Mouse (Mus musculus) myocyte (in vitro differentiated cells): ENCODE data around the gene Nr4a1. TPM values are rescaled to one million over a fixed set of nuclear protein-coding genes. Genes with fewer than 3 reads are reported as not detected.

ENCODE experiments used
- H3K27me3 ChIP-seq: one replicate; pipeline ENCODE4 v1.6.1; 2011; ENCODE audit not compliant: control insufficient read depth, insufficient read depth, insufficient read length
- H3K36me3 ChIP-seq: one replicate; pipeline ENCODE4 v1.6.1; 2011; ENCODE audit not compliant: control insufficient read depth, insufficient read depth
- H3K4me2 ChIP-seq: one replicate; pipeline ENCODE4 v1.6.1; 2011; ENCODE audit warnings: low read depth, control low read depth
- H3K4me3 ChIP-seq: one replicate; pipeline ENCODE4 v1.5.1; 2011; ENCODE audit warnings: mild to moderate bottlenecking, control low read depth, moderate library complexity
- H3K79me2 ChIP-seq: one replicate; pipeline ENCODE4 v1.6.1; 2011; ENCODE audit not compliant: control insufficient read depth, insufficient read depth
- H3ac ChIP-seq: one replicate; pipeline ENCODE4 v1.6.1; 2011; ENCODE audit not compliant: control insufficient read depth, insufficient read length
- CEBPB ChIP-seq: IDR thresholded peaks from 2 replicates; pipeline ENCODE4 v1.6.1; 2011; ENCODE audit warnings: mild to moderate bottlenecking, moderate library complexity; ENCODE audit not compliant: poor library complexity, insufficient read depth, severe bottlenecking
- E2F4 ChIP-seq: IDR thresholded peaks from one replicate; pipeline ENCODE4 v1.6.1; 2011; ENCODE audit warnings: mild to moderate bottlenecking, control low read depth, moderate library complexity; ENCODE audit not compliant: insufficient read depth
- MAX ChIP-seq: IDR thresholded peaks from one replicate; pipeline ENCODE4 v1.6.1; 2011; ENCODE audit warnings: low read depth, mild to moderate bottlenecking, control low read depth
- MYOD1 ChIP-seq, 3 experiments: IDR thresholded peaks; one replicate each; pipeline ENCODE4 v1.6.1; 2011; ENCODE audit warnings: control low read depth in 2 of 3, low read depth in 2 of 3, mild to moderate bottlenecking in 2 of 3, moderate library complexity in 1 of 3; ENCODE audit not compliant: insufficient read length in 2 of 3, control insufficient read depth in 1 of 3
- MYOG ChIP-seq, 3 experiments: IDR thresholded peaks; one replicate each; pipeline ENCODE4 v1.6.1; 2011; ENCODE audit warnings: control low read depth in 2 of 3, low read depth in 2 of 3, mild to moderate bottlenecking in 2 of 3; ENCODE audit not compliant: insufficient read length in 2 of 3, control insufficient read depth in 1 of 3, insufficient read depth in 1 of 3
- POLR2A ChIP-seq: IDR thresholded peaks from one replicate; pipeline ENCODE4 v1.6.1; 2011; ENCODE audit warnings: low read depth, mild to moderate bottlenecking, control low read depth, moderate library complexity; ENCODE audit not compliant: insufficient read length
- POLR2AphosphoS2 ChIP-seq: IDR thresholded peaks from one replicate; pipeline ENCODE4 v1.6.1; 2011; ENCODE audit warnings: low read depth, control low read depth; ENCODE audit not compliant: insufficient read length
- REST ChIP-seq: IDR thresholded peaks from one replicate; pipeline ENCODE4 v1.6.1; 2011; ENCODE audit warnings: mild to moderate bottlenecking, control low read depth, moderate library complexity; ENCODE audit not compliant: insufficient read depth, insufficient read length
- SRF ChIP-seq: IDR thresholded peaks from one replicate; pipeline ENCODE4 v1.6.1; 2011; ENCODE audit warnings: low read depth; ENCODE audit not compliant: control insufficient read depth, insufficient read length
- TCF12 ChIP-seq: IDR thresholded peaks from one replicate; pipeline ENCODE4 v1.6.1; 2011; ENCODE audit warnings: mild to moderate bottlenecking, control low read depth; ENCODE audit not compliant: poor library complexity, insufficient read depth, severe bottlenecking
- TCF3 ChIP-seq: IDR thresholded peaks from one replicate; pipeline ENCODE4 v1.6.1; 2011; ENCODE audit warnings: low read depth, control low read depth; ENCODE audit not compliant: insufficient read length
- USF1 ChIP-seq: IDR thresholded peaks from one replicate; pipeline ENCODE4 v1.6.1; 2011; ENCODE audit warnings: low read depth, mild to moderate bottlenecking, control low read depth, moderate library complexity
- polyA plus RNA-seq: library from polyadenylated mRNA; unstranded; fragments of >200 nt; fragmentation: generic; extraction: Trizol; gene quantifications from one replicate; pipeline ENCODE4 v1.2.1, GENCODE M21; 2012; ENCODE audit warnings: missing spikeins

Nr4a1 gene
- polyA plus RNA-seq, 1 experiment, result 15.3 TPM

DNA sequence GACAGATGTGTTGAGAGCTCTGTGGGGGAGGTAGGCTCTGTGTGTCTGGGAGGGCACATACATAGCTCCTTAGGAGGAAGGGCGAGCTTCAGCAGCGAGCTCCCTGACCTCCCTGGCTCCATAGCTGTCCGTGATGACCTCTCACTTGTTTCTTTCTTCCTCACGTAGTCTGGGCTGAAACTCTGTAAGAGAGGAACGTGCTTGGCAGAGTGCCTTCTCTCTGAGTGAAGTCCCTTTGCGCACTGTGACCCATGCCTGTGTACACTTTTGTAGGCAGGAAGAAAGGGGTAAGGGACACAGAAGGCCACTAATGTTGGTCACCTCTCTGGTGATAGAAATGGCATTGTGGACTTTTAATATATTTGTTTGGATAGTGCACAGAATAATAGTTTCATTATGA is 33.3 kb downstream of the Nr4a1 start:
- Histone ChIP-seq H3K4me2 (no peak overlapping the region), H3K79me2 (peaks cover 25% of the 10 kb centered on the region), H3ac (no peak overlapping the region), H3K4me3 (no peak overlapping the region), H3K27me3 (no peaks in the 10 kb centered on the region), H3K36me3 (peaks cover 50% of the 10 kb centered on the region)
- TF ChIP-seq E2F4 (no peak), REST (no peak), SRF (no peak), MYOG (IDR thresholded peaks at IDR 0.05; ENCODE audit: control insufficient read depth in 1 of 3, insufficient read depth in 1 of 3, insufficient read length in 2 of 3, low read depth in 2 of 3) (no peak), TCF3 (no peak), POLR2A (no peak), POLR2AphosphoS2 (no peak)

DNA sequence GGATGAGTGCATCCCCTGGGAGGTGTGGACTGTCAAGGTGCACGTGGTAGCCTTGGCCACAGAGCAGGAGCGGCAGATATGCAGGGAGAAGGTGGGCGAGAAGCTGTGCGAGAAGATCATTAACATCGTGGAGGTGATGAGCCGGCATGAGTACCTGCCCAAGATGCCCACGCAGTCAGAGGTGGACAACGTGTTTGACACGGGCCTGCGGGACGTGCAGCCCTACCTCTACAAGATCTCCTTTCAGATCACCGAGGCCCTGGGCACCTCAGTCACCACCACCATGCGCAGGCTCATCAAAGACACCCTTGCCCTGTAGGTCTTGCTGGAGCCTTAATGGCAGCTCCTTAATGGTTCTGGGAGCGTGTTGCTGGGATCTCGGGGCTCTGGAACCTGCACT is 36.3 kb downstream of the Nr4a1 start:
- Histone ChIP-seq H3K36me3 (peaks cover 50% of the 10 kb centered on the region), H3K27me3 (no peaks in the 10 kb centered on the region), H3K79me2 (peaks cover 13% of the 10 kb centered on the region), H3K4me3 (no peak overlapping the region), H3K4me2 (no peak overlapping the region), H3ac (no peak overlapping the region)
- TF ChIP-seq MYOG (IDR thresholded peaks at IDR 0.05; ENCODE audit: control insufficient read depth in 1 of 3, insufficient read depth in 1 of 3, insufficient read length in 2 of 3, low read depth in 2 of 3) (no peak), CEBPB (no peak), MAX (no peak), REST (no peak), USF1 (no peak), SRF (no peak), MYOD1 (IDR thresholded peaks at IDR 0.05; ENCODE audit: control insufficient read depth in 1 of 3, insufficient read length in 2 of 3, low read depth in 2 of 3) (no peak), POLR2A (no peak), E2F4 (no peak), TCF3 (no peak), TCF12 (no peak), POLR2AphosphoS2 (no peak)

DNA sequence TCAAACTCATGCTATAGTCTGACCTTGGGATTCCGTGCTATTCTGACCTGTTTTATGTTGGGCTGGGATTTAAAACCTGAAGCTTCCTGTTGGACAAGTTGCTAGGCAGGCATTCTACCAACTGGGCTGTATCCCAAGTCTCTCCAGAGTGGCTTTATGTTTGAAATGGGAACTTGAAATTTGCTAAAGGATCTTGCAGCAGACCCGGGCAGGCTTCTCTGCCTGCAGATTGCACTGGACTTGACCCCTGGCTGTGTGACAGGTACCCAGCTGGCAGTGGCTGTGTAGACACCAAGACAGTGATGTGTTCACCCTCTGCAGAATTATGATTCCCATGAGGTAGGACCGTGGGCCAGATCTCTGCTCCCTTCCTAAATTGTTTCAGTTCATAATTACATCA is 37.9 kb downstream of the Nr4a1 start:
- Histone ChIP-seq H3K4me2 (no peak overlapping the region), H3K36me3 (peaks cover 39% of the 10 kb centered on the region), H3K79me2 (no peaks in the 10 kb centered on the region), H3K4me3 (no peak overlapping the region), H3K27me3 (no peaks in the 10 kb centered on the region), H3ac (no peak overlapping the region)
- TF ChIP-seq MYOG (IDR thresholded peaks at IDR 0.05; ENCODE audit: control insufficient read depth in 1 of 3, insufficient read depth in 1 of 3, insufficient read length in 2 of 3, low read depth in 2 of 3) (no peak), REST (no peak), SRF (no peak), TCF12 (no peak), MYOD1 (IDR thresholded peaks at IDR 0.05; ENCODE audit: control insufficient read depth in 1 of 3, insufficient read length in 2 of 3, low read depth in 2 of 3) (no peak), MAX (no peak), POLR2A (no peak), CEBPB (no peak), POLR2AphosphoS2 (no peak), USF1 (no peak), TCF3 (no peak), E2F4 (no peak)

DNA sequence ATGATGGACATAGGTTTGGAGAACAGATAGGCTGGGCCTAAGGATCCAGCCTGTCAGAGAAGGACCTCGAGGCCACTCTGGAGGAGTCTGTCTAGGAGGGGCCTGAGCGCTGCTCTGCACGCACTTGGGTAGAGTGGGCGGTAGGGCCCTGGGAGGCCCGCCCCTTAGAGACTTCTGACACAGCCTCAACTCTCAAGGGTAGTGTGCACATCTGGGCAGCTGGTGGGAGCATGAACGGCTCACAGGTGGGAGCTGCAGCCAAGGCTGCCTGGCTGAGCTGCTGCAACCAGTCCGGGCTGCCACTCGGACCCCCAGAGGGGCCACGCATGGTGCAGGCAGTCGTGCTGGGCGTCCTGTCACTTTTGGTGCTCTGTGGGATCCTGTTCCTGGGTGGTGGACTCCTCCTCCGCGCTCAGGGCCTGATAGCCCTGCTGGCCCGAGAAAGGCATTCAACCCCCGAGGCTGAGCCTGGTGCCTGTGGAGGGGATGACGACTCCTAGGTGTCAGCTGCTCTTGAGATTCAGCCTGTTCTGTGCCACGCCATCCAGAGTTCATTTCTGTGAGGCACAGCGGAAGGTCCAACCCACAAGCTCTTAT is 39.1 kb downstream of the Nr4a1 start, which contains the start of gene 6030408B16Rik:
Gene 6030408B16Rik, plus strand, starts transcription at position 188 of the 597 bp plus-strand sequence.
- no peak within 1 kb of the TSS for H3K4me2 ChIP-seq
- H3K36me3 ChIP-seq, result peaks cover 28% of the 10 kb centered on the region
- H3ac ChIP-seq, result no peak within 1 kb of the TSS
- TF ChIP-seq MYOG (IDR thresholded peaks at IDR 0.05; ENCODE audit: control insufficient read depth in 1 of 3, insufficient read depth in 1 of 3, insufficient read length in 2 of 3, low read depth in 2 of 3) (no peak), POLR2AphosphoS2 (no peak), SRF (no peak)
- H3K27me3 ChIP-seq, result no peaks in the 10 kb centered on the region
- H3K4me3 ChIP-seq, result no peak within 1 kb of the TSS
- no peaks in the 10 kb centered on the region for H3K79me2 ChIP-seq

DNA sequence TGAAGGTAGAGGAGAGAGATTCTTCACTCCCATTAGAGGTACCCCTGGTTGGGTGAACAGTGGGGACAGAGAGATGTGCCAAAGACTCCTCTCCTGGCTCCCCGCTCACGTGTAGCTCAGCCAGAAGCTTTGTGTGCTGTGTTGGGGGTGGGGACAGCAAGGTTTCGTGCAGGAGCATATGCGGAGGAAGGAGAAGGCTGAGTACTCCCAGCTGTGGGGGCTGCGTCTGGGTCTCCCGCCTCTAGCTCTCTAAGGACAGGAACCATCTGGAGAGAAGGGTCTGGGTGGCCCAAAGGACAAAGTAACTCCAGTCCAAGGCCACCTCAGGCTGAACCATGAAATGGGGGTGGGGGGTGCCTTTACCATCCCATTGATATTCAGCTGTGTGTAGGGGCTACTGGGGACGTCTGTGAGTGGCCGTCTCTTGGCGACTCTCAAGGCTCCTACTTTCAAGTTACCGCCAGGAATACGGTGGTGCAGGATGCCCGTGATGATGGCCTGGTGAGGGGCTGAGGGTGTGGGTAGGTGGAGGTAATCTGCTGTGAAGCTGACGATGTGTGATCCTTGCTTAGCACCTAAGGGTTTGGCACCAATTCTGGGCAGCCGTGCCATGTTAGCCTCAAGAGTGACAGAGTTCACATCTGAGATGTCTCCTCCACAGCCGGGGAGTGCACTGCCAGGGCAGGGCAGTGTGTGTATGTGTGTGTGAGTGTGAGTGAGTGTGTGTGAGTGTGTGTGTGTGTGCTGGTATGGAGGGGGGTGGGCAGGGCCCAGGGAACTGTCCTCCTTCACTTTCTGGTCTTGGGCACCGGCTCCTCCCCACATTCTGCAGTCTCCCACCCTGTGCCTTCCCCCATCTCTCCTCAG is 40.2 kb downstream of the Nr4a1 start:
- no peak for TF ChIP-seq REST
- TF ChIP-seq E2F4, result no peak
- no peak for TF ChIP-seq CEBPB
- TF ChIP-seq USF1, result no peak
- no peak for TF ChIP-seq POLR2A
- no peak for TF ChIP-seq SRF
- no peak for TF ChIP-seq MAX
- TF ChIP-seq MYOD1 (IDR thresholded peaks at IDR 0.05; ENCODE audit: control insufficient read depth in 1 of 3, insufficient read length in 2 of 3, low read depth in 2 of 3), result no peak
- TF ChIP-seq TCF12, result no peak
- TF ChIP-seq POLR2AphosphoS2, result no peak
- no peak for TF ChIP-seq TCF3
- TF ChIP-seq MYOG (IDR thresholded peaks at IDR 0.05; ENCODE audit: control insufficient read depth in 1 of 3, insufficient read depth in 1 of 3, insufficient read length in 2 of 3, low read depth in 2 of 3), result no peak
- no peak overlapping the region for H3K4me3 ChIP-seq

More for the DNA sequence above, 40.2 kb downstream of the Nr4a1 start:
- no peak overlapping the region for H3K4me2 ChIP-seq
- no peaks in the 10 kb centered on the region for H3K79me2 ChIP-seq
- peaks cover 18% of the 10 kb centered on the region for H3K36me3 ChIP-seq
- H3K27me3 ChIP-seq, result no peaks in the 10 kb centered on the region
- H3ac ChIP-seq, result no peak overlapping the region
